Mouse (Mus musculus): Measurements from ENCODE around the gene Ankrd65.

DNA sequence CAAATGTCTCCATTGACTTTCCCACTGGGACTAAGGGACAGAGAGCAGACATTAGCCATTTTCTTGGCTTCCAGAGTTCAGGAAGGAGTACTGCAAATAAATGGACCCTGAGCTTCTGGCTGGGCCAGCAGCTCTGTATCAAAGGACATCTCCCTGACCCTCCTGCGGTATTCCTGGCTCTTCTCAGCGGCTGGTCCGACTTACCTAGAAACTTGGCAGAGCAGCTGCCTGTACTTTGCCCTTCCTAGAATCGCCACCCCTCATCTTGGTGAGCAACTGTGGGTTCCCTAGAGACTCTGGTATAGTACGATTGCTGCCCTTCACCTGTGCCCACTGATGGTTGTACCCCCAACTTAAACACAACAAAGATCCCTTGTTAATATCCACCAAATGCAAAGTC lies 53.0 kb downstream of the Ankrd65 start:
- no peak for TF ChIP-seq CTCF (IDR thresholded peaks at IDR 0.05; ENCODE audit: low read depth)
- no peak for TF ChIP-seq EP300 (optimal IDR thresholded peaks at IDR 0.05)

All from stomach, postnatal 0 days (tissue).